30 mouse cellular contexts compared by ENCODE assay signal in the genomic region with DNA sequence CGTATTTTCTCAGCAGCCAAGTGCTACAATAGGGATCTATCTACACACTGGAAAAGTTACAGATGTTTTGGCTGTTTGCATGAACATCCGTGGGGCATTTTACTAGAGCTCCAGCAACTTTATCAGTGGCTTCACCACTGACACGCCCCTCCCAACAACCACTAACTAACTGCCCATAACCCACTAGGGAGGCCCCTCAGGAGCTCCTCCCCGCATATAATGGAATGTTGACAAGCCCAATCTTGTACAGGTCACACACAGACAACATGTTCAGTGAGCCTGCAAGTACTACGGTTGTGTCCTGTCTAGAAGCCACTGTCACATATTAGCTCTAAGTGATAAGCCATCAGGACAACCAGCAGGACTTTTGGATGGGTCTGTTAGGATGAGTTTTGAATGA. TPM values are rescaled to one million over a fixed set of nuclear protein-coding genes. Genes with fewer than 3 reads are reported as not detected.
A peak's percentile ranks its signal among the peaks of the same experiment; 100 is the strongest.
DNase-seq lines count a peak whose midpoint lies in the region; ATAC-seq and TF ChIP-seq lines count a peak whose summit lies in the region.
"Had no signal": no experiment of that assay in that cellular context is flagged by ENCODE, and none has a peak within 500 bp of the region (broad histone marks: within the 10 kb centered on the region; RNA-seq: fewer than 3 reads in every experiment).

No protein-coding gene starts in this region.

- no peak overlapping the region for H3K4me3 ChIP-seq in MEL (ENCODE audit: control insufficient read depth in 1 of 2, insufficient read depth in 1 of 2, low read depth in 2 of 2, low read length in 2 of 2)
- 0 out of 4 replicates have a peak overlapping the region, but pooled peaks of 1 of the 2 experiments have one; percentile 6 for H3K4me3 ChIP-seq in liver, embryonic 14.5 days (ENCODE audit: insufficient read depth in 1 of 2, low read depth in 2 of 2, low read length in 2 of 2)
- H3K4me3 ChIP-seq: embryonic facial prominence, embryonic 13.5 days; forebrain, embryonic 10.5 days; forebrain, embryonic 15.5 days; heart, embryonic 10.5 days; left cerebral cortex, adult 2 months; limb, embryonic 12.5 days; midbrain, embryonic 10.5 days; neural tube, embryonic 13.5 days had no signal

- WGBS in liver, embryonic 14.5 days (ENCODE audit: insufficient replicate concordance) = 12% methylated on average over 5 of the region's 5 CpGs

- H3K27me3 ChIP-seq in MEL (ENCODE audit: control insufficient read depth in 1 of 2, insufficient read depth in 2 of 2, low read length in 2 of 2) = no peaks in the 10 kb centered on the region
- H3K27me3 ChIP-seq in liver, embryonic 14.5 days (ENCODE audit: control insufficient read depth, insufficient read depth, low read length) = no peaks in the 10 kb centered on the region
- H3K27me3 ChIP-seq: embryonic facial prominence, embryonic 13.5 days; forebrain, embryonic 15.5 days; limb, embryonic 12.5 days; neural tube, embryonic 13.5 days had no signal

- H3K9ac ChIP-seq in MEL (ENCODE audit: control insufficient read depth, low read depth, low read length, poor library complexity, severe bottlenecking) = no peak overlapping the region
- peak overlapping the region; percentile 13; the same call in 1 of the 2 replicates for H3K9ac ChIP-seq in liver, embryonic 14.5 days (replicated peaks)
- H3K9ac ChIP-seq: embryonic facial prominence, embryonic 13.5 days; forebrain, embryonic 15.5 days; hindbrain, embryonic 14.5 days; limb, embryonic 12.5 days; neural tube, embryonic 13.5 days had no signal

- DNase-seq in MEL (ENCODE audit: low read depth, low spot score) = peak; percentile 44
- DNase-seq in liver, embryonic 14.5 days (ENCODE audit: low read depth in 3 of 3, low spot score in 3 of 3) = no peak
- no peak for DNase-seq in lung, adult 18-20 months
- DNase-seq in urinary bladder, postnatal 10 days (ENCODE audit: low spot score) = no peak
- DNase-seq: adrenal gland, adult 8-10 months; B cell, adult 2 months; cerebellum, adult 8-10 months; cerebellum, postnatal 36 days; embryo, embryonic 11 days; heart, postnatal 4 days; kidney, adult 11 months; kidney, postnatal 25 days; lung, adult 2 months; lung, postnatal 10 days; right cerebral cortex, postnatal 4 days; thymus, adult 2 months; thymus, postnatal 4 days had no signal

- TF ChIP-seq RAD21 in MEL (IDR thresholded peaks at IDR 0.05; ENCODE audit: low read depth, low read length) = no peak

- H3K9me3 ChIP-seq in MEL (replicated peaks; ENCODE audit: insufficient read depth, low read length) = no peaks in the 10 kb centered on the region
- no peaks in the 10 kb centered on the region for H3K9me3 ChIP-seq in liver, embryonic 14.5 days (ENCODE audit: control insufficient read depth, low read length)
- H3K9me3 ChIP-seq: embryonic facial prominence, embryonic 13.5 days; forebrain, embryonic 15.5 days; heart, embryonic 10.5 days; neural tube, embryonic 13.5 days had no signal

- no peak for TF ChIP-seq CTCF in MEL (IDR thresholded peaks at IDR 0.05 in 2 of 3, conservative IDR thresholded peaks at IDR 0.05 in 1 of 3; ENCODE audit: control insufficient read depth in 1 of 3, insufficient read depth in 1 of 3, low read depth in 2 of 3, low read length in 3 of 3, poor library complexity in 1 of 3, severe bottlenecking in 1 of 3)
- no peak for TF ChIP-seq CTCF in liver, embryonic 14.5 days (IDR thresholded peaks at IDR 0.05; ENCODE audit: low read depth)

- peak in 1 of 2 experiments; percentile 43; a peak in 2 of 4 replicates for TF ChIP-seq EP300 in MEL (IDR thresholded peaks at IDR 0.05; ENCODE audit: low read depth in 1 of 2, low read length in 2 of 2)
- no peak for TF ChIP-seq EP300 in liver, embryonic 14.5 days (IDR thresholded peaks at IDR 0.05; ENCODE audit: low read depth)

- TF ChIP-seq POLR2A in MEL (IDR thresholded peaks at IDR 0.05; ENCODE audit: control insufficient read depth in 1 of 2, insufficient read depth in 1 of 2, low read depth in 1 of 2, low read length in 2 of 2, poor library complexity in 1 of 2) = no peak

- H3K79me2 ChIP-seq in MEL (ENCODE audit: control insufficient read depth, insufficient read depth, low read length, poor library complexity) = peaks cover 19% of the 10 kb centered on the region

- H3K27ac ChIP-seq in MEL (ENCODE audit: control insufficient read depth, low read depth, low read length) = no peak overlapping the region
- no peak overlapping the region for H3K27ac ChIP-seq in liver, embryonic 14.5 days
- H3K27ac ChIP-seq: embryonic facial prominence, embryonic 13.5 days; forebrain, embryonic 10.5 days; forebrain, embryonic 15.5 days; heart, embryonic 10.5 days; hindbrain, embryonic 14.5 days; left cerebral cortex, adult 2 months; limb, embryonic 12.5 days; macrophage; midbrain, embryonic 10.5 days; neural tube, embryonic 13.5 days had no signal

- ATAC-seq in common myeloid progenitor, adult 5-6 weeks (replicated peaks; ENCODE audit: low read depth, poor library complexity, severe bottlenecking) = peak; percentile 69
- ATAC-seq in liver, embryonic 14.5 days (ENCODE audit: insufficient read depth) = peak; percentile 83
- peak; percentile 87 for ATAC-seq in megakaryocyte-erythroid progenitor cell, adult 5-6 weeks (replicated peaks; ENCODE audit: low FRiP score, low TSS enrichment, poor library complexity, severe bottlenecking)
- ATAC-seq: forebrain, embryonic 15.5 days; midbrain, embryonic 16.5 days had no signal

- peaks cover 15% of the 10 kb centered on the region in 2 experiments for H3K4me1 ChIP-seq in MEL (ENCODE audit: control insufficient read depth in 1 of 2, insufficient read depth in 2 of 2, low read length in 2 of 2)
- H3K4me1 ChIP-seq in liver, embryonic 14.5 days (replicated peaks; ENCODE audit: control insufficient read depth in 2 of 2, insufficient read depth in 2 of 2, low read length in 1 of 2) = peaks cover 14 to 21% of the 10 kb centered on the region in 2 experiments
- H3K4me1 ChIP-seq: midbrain, embryonic 10.5 days had no signal

- peak overlapping the region; percentile 47 for H3K4me2 ChIP-seq in liver, embryonic 14.5 days (ENCODE audit: low read depth)
- H3K4me2 ChIP-seq: embryonic facial prominence, embryonic 13.5 days; forebrain, embryonic 15.5 days; hindbrain, embryonic 14.5 days; limb, embryonic 12.5 days; neural tube, embryonic 13.5 days had no signal

- peaks cover 4 to 21% of the 10 kb centered on the region in 2 experiments for H3K36me3 ChIP-seq in MEL (ENCODE audit: control insufficient read depth in 1 of 2, insufficient read depth in 2 of 2, low read length in 2 of 2)
- no peaks in the 10 kb centered on the region for H3K36me3 ChIP-seq in liver, embryonic 14.5 days (replicated peaks; ENCODE audit: control insufficient read depth, insufficient read depth, low read depth)
- H3K36me3 ChIP-seq: forebrain, embryonic 15.5 days had no signal

TF ChIP-seq in MEL, 35 proteins besides CTCF, POLR2A, EP300 and RAD21:
- TF ChIP-seq USF2 (IDR thresholded peaks at IDR 0.05; ENCODE audit: borderline replicate concordance in 1 of 2, insufficient read depth in 1 of 2, low read depth in 1 of 2, low read length in 2 of 2) (no peak), SIN3A (IDR thresholded peaks at IDR 0.05; ENCODE audit: low read length) (0 out of 2 replicates have a peak, but pooled peaks have one; percentile 37), BHLHE40 (IDR thresholded peaks at IDR 0.05; ENCODE audit: borderline replicate concordance, low read depth, low read length) (no peak)

RNA-seq across cellular contexts. Expression of gene Ppp2r5e, which starts 18.8 kb away (rescaled TPM):
- total RNA-seq in MEL (2012; rRNA removed) = 9.0 and 10.8 TPM in 2 replicates
- 100 to 1,000 TPM in 1 of 2 experiments, 10 to 100 TPM in 1; 21.3 to 200 TPM for polyA plus RNA-seq in MEL (2012; ENCODE audit: insufficient read depth in 1 of 2, insufficient read length in 2 of 2, low read depth in 1 of 2, low replicate concordance in 2 of 2, missing spikeins in 1 of 2)
- 26.7 and 36.4 TPM in 2 replicates for total RNA-seq in common myeloid progenitor, adult 5-6 weeks (2017)
- 3.8 and 6.8 TPM in 2 replicates for polyA plus RNA-seq in liver, embryonic 14.5 days (2012; rRNA removed)
- 5.0 and 5.8 TPM in 2 replicates for polyA plus RNA-seq in liver, embryonic 14.5 days (2014; fragmentation: Nextera tagmentation; extraction: Ambion mirVana)
- total RNA-seq in megakaryocyte-erythroid progenitor cell, adult 5-6 weeks (2014; fragmentation: Nextera tagmentation) = 26.7 and 35.4 TPM in 2 replicates
- 14.3 and 14.7 TPM in 2 replicates for total RNA-seq in megakaryocyte-erythroid progenitor cell, adult 5-6 weeks (2017)
